1 mouse cellular context compared by ENCODE assay signal in genomic region chr11:77467157-77467556, GRCm38 (mm10).
A peak's percentile ranks its signal among the peaks of the same experiment; 100 is the strongest.
TF ChIP-seq lines count a peak whose summit lies in the region.

No protein-coding gene starts in this region.

TF ChIP-seq in MEL, 35 proteins besides CTCF, POLR2A, EP300 and RAD21 (continued from another document):
- TF ChIP-seq SIN3A (IDR thresholded peaks at IDR 0.05; ENCODE audit: low read length) = no peak
- 0 out of 2 replicates have a peak, but pooled peaks have one; percentile 94 for TF ChIP-seq UBTF (IDR thresholded peaks at IDR 0.05; ENCODE audit: borderline replicate concordance, insufficient read depth, low read depth, low read length)
- no peak for TF ChIP-seq POLR2AphosphoS2 (IDR thresholded peaks at IDR 0.05; ENCODE audit: low read length)
- no peak for TF ChIP-seq JUND (IDR thresholded peaks at IDR 0.05; ENCODE audit: low read depth, low read length)
- no peak for TF ChIP-seq USF1 (IDR thresholded peaks at IDR 0.05; ENCODE audit: low read depth, low read length)
